Mouse (Mus musculus): ENCODE data around the gene Gfi1b. TPM values are rescaled to one million over a fixed set of nuclear protein-coding genes. Genes with fewer than 3 reads are reported as not detected.

Gfi1b gene
- polyA plus RNA-seq, 1 experiment: 22.1 TPM

DNA sequence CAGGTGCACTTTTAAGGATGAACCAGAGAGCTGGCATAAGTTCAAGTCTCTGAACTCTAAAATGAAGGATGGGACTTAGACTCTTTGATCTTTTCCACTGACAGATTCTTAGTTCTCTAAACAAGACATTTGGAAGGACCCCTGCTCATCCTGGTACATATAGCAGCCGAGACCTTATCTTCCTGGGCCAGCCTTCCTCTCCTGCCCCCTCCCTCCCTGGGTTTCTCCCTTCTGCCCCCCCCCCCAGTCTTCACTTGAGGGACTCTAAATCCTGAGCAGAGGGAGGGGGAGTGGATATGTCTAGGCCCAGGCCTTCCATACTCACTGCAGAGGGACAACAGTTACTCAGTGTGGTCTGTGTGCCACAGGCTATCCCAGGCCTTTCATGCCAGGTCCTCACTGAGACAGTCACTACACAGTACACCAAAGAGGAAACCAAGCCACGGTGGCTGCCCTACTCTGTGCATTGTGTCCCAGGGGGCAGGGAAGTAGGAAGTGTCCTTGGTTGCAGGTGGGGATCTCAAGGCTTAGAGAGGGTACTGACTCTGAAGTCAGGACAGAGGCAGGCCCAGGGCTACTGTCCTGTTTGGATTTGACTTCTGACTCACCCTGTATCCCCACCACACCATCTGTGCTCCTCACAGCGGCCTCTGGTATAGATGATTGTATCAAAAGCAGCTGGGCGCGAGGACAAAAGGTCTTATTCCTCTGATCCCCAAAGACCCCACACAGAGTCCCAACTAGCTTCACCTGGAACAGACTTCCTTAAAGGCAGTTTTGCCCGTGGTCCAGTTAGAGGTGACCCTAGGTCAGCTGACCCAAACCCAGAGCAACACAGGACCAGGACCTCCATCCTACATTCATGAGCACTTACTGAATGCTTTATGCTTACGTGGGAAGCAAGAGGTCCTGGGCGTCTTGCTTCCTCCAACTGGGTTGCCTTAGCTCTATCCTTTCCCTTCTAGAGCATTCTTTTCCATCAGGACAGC, 4.0 kb downstream of the Gfi1b start:
- H3K4me3 ChIP-seq (ENCODE audit: extremely low read depth, insufficient read depth, insufficient read length): no peak overlapping the region
- 63% methylated on average over 8 of the region's 8 CpGs for WGBS
- DNase-seq (ENCODE audit: low read depth in 1 of 2, low spot score in 2 of 2): no peak
- H3K4me1 ChIP-seq (ENCODE audit: control insufficient read depth, insufficient read depth, insufficient read length): peaks cover 7% of the 10 kb centered on the region; the same call in 1 of the 2 replicates
- TF ChIP-seq POLR2A (IDR thresholded peaks at IDR 0.05; ENCODE audit: low read depth, low read length): no peak
- no peak for TF ChIP-seq CTCF (IDR thresholded peaks at IDR 0.05; ENCODE audit: extremely low read depth, insufficient read depth, insufficient read length, insufficient replicate concordance)
- no peaks in the 10 kb centered on the region for H3K27me3 ChIP-seq (ENCODE audit: control insufficient read depth, insufficient read depth, low read length)
- no peaks in the 10 kb centered on the region for H3K36me3 ChIP-seq (ENCODE audit: control insufficient read depth, insufficient read depth, low read length)
- no peak overlapping the region; the same call in 1 of the 2 replicates for H3K27ac ChIP-seq (ENCODE audit: insufficient read depth, low read length)

DNA sequence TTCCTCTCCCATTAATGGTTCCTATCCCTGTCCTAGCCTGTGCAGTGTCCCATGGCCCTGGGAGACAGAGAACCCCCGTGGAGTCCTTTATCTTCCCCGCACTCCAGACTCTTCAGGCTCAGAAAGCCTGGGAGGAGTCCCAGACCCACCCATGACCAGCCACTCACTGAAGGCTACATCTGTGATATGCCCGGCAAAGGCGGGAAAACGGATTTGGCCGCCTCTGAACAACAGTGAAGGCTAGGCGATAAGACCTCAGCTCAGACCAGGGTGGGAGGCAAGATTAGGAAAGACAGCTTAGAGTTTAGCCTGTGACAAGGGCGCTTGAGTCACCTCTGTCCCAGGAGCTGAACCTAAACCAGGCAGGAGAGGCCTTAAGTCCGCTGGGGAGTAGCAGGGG, 4.9 kb downstream of the Gfi1b start:
- TF ChIP-seq POLR2A (IDR thresholded peaks at IDR 0.05; ENCODE audit: low read depth, low read length): no peak
- no peaks in the 10 kb centered on the region for H3K36me3 ChIP-seq (ENCODE audit: control insufficient read depth, insufficient read depth, low read length)
- H3K27me3 ChIP-seq (ENCODE audit: control insufficient read depth, insufficient read depth, low read length): no peaks in the 10 kb centered on the region
- no peak overlapping the region; the same call in 1 of the 2 replicates for H3K27ac ChIP-seq (ENCODE audit: insufficient read depth, low read length)
- H3K4me3 ChIP-seq (ENCODE audit: extremely low read depth, insufficient read depth, insufficient read length): no peak overlapping the region
- WGBS: 79% methylated on average over 9 of the region's 9 CpGs
- no peak for DNase-seq (ENCODE audit: low read depth in 1 of 2, low spot score in 2 of 2)
- H3K4me1 ChIP-seq (ENCODE audit: control insufficient read depth, insufficient read depth, insufficient read length): peaks cover 7% of the 10 kb centered on the region; the same call in 1 of the 2 replicates

DNA sequence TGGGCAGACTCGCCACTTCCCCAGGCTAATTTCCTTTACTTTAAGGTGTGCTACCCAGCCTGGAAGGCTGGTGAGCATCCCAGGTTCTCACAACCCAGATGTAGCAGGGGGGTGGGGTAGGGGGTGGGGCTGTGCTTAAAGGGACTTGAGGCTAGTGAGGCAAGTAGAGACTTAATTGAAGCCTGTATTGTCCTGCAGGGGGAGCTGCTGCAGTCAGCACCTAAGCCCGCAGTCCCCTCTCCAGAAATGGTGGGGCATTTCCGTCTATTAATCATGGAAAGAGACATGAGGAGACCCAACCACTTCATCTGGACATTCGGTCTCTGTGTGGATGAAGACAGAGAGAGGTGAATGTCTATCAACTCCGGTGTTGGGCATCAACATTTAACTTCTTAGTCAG, 5.4 kb downstream of the Gfi1b start:
- Histone ChIP-seq H3K27ac (ENCODE audit: insufficient read depth, low read length) (no peak overlapping the region), H3K4me1 (ENCODE audit: control insufficient read depth, insufficient read depth, insufficient read length) (peaks cover 6% of the 10 kb centered on the region; the same call in 1 of the 2 replicates), H3K27me3 (ENCODE audit: control insufficient read depth, insufficient read depth, low read length) (no peaks in the 10 kb centered on the region), H3K4me3 (ENCODE audit: extremely low read depth, insufficient read depth, insufficient read length) (no peak overlapping the region), H3K36me3 (ENCODE audit: control insufficient read depth, insufficient read depth, low read length) (no peaks in the 10 kb centered on the region)
- DNase-seq (ENCODE audit: low read depth in 1 of 2, low spot score in 2 of 2): no peak
- TF ChIP-seq POLR2A (IDR thresholded peaks at IDR 0.05; ENCODE audit: low read depth, low read length) (no peak), CTCF (IDR thresholded peaks at IDR 0.05; ENCODE audit: extremely low read depth, insufficient read depth, insufficient read length, insufficient replicate concordance) (peak; percentile 20; the same call in 1 of the 2 replicates)
- 62% methylated on average over 5 of the region's 5 CpGs for WGBS

DNA sequence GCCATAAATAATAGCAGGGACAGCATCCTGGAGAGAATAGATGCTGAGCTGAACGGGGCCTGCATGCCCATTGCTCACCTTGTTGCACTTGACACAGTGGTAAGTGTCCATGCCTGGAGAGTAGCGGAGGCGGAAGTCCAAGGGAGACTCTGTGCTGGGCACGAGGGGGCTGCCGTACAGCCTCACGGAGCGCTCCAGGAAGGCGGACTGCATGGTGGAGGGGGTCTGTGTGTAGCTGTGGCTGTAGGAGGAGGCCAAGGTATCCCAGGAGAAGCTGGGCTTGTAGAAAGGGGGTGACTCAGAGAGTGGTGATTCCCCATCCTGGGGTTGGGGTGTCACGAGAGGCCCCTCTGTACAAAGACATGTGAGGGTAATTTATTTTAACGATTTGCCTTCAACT, 8.2 kb downstream of the Gfi1b start:
- TF ChIP-seq CTCF (IDR thresholded peaks at IDR 0.05; ENCODE audit: extremely low read depth, insufficient read depth, insufficient read length, insufficient replicate concordance): no peak
- no peak for TF ChIP-seq POLR2A (IDR thresholded peaks at IDR 0.05; ENCODE audit: low read depth, low read length)
- Histone ChIP-seq H3K27ac (ENCODE audit: insufficient read depth, low read length) (no peak overlapping the region), H3K4me3 (ENCODE audit: extremely low read depth, insufficient read depth, insufficient read length) (no peak overlapping the region), H3K27me3 (ENCODE audit: control insufficient read depth, insufficient read depth, low read length) (no peaks in the 10 kb centered on the region), H3K4me1 (ENCODE audit: control insufficient read depth, insufficient read depth, insufficient read length) (no peaks in the 10 kb centered on the region; the same call in 1 of the 2 replicates), H3K36me3 (ENCODE audit: control insufficient read depth, insufficient read depth, low read length) (no peaks in the 10 kb centered on the region)
- WGBS: 96% methylated on average over 10 of the region's 10 CpGs
- DNase-seq (ENCODE audit: low read depth in 1 of 2, low spot score in 2 of 2): no peak

DNA sequence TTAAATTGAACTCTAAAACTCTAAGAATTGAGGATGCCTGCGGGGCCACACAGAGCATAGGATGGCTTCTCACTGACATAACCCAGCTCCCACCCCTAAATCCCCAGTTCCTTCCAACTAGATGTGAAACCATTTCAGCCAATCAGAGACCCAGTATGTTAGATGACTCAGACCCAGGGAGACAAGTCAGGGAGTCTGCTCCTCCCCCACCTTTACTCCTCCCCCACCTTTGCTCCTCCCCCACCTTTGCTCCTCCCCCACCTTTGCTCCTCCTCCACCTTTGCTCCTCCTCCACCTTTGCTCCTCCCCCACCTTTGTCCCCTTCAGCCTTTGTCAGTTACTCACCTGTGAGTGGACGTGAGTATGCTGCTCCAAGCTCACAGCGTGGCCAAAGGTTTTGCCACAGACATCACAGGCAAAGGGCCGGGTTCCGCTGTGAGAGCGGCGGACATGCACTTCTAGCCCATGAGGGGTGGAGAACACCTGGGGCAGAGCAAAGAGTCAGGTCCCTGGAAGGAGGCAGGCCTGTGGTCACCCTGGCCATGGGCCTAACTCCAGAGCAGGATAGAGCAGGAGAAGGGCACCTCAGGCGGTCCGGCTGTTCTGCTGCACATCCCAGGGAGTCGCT, 9.2 kb downstream of the Gfi1b start:
- TF ChIP-seq POLR2A (IDR thresholded peaks at IDR 0.05; ENCODE audit: low read depth, low read length) (no peak), CTCF (IDR thresholded peaks at IDR 0.05; ENCODE audit: extremely low read depth, insufficient read depth, insufficient read length, insufficient replicate concordance) (no peak)
- Histone ChIP-seq H3K27me3 (ENCODE audit: control insufficient read depth, insufficient read depth, low read length) (no peaks in the 10 kb centered on the region), H3K4me3 (ENCODE audit: extremely low read depth, insufficient read depth, insufficient read length) (no peak overlapping the region), H3K36me3 (ENCODE audit: control insufficient read depth, insufficient read depth, low read length) (no peaks in the 10 kb centered on the region), H3K4me1 (ENCODE audit: control insufficient read depth, insufficient read depth, insufficient read length) (no peaks in the 10 kb centered on the region; the same call in 1 of the 2 replicates), H3K27ac (ENCODE audit: insufficient read depth, low read length) (no peak overlapping the region)
- DNase-seq (ENCODE audit: low read depth in 1 of 2, low spot score in 2 of 2): no peak
- 94% methylated on average over 10 of the region's 10 CpGs for WGBS

DNA sequence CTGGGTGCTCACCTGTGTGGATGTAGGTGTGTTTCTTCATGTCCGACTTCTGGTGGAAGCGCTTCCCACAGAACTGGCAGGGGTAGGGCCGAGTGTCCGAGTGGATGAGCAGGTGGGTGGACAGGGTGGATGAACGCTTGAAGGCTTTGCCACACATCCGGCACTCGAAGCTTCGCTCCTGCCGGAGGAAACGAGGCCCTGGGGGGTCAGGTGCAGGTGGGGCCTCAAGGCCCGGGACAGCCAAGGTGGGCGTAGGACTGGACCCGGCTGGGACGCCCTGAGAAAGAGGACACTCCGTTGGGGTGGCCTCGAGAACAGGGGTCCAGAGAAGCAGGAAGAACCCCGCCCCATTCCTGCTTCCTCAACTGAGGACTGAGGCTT, 10.4 kb downstream of the Gfi1b start:
- TF ChIP-seq CTCF (IDR thresholded peaks at IDR 0.05; ENCODE audit: extremely low read depth, insufficient read depth, insufficient read length, insufficient replicate concordance): no peak
- TF ChIP-seq POLR2A (IDR thresholded peaks at IDR 0.05; ENCODE audit: low read depth, low read length): no peak
- no peak for DNase-seq (ENCODE audit: low read depth in 1 of 2, low spot score in 2 of 2)
- Histone ChIP-seq H3K4me1 (ENCODE audit: control insufficient read depth, insufficient read depth, insufficient read length) (peaks cover 3% of the 10 kb centered on the region; the same call in 1 of the 2 replicates), H3K27me3 (ENCODE audit: control insufficient read depth, insufficient read depth, low read length) (no peaks in the 10 kb centered on the region), H3K4me3 (ENCODE audit: extremely low read depth, insufficient read depth, insufficient read length) (no peak overlapping the region), H3K27ac (ENCODE audit: insufficient read depth, low read length) (no peak overlapping the region), H3K36me3 (ENCODE audit: control insufficient read depth, insufficient read depth, low read length) (no peaks in the 10 kb centered on the region)
- WGBS: 91% methylated on average over 17 of the region's 17 CpGs

All from spleen, adult 2 months (tissue).